Mouse (Mus musculus) bone marrow, adult 2 months (tissue): Measurements from ENCODE around the gene Gda.

ENCODE experiments used
- CTCF ChIP-seq: fragments of 200-500 bp; IDR thresholded peaks from 2 replicates; pipeline ENCODE4 v1.5.1; 2011; ENCODE audit warnings: low read length, control low read depth; ENCODE audit not compliant: control insufficient read depth, insufficient read depth
- POLR2A ChIP-seq: fragments of 200-500 bp; IDR thresholded peaks from 2 replicates; pipeline ENCODE4 v1.6.1; 2011; ENCODE audit warnings: low read depth, mild to moderate bottlenecking, control low read depth, low read length, borderline replicate concordance; ENCODE audit not compliant: control insufficient read depth

- TF ChIP-seq CTCF = no peak
- no peak for TF ChIP-seq POLR2A
Measured at GRCm38 (mm10) chr19:21461221-21461960, 11.9 kb downstream of the Gda start.
